Mouse (Mus musculus) left cerebral cortex, adult 8-10 months (tissue): Measurements from ENCODE around the gene Fgfbp3. TPM values are rescaled to one million over a fixed set of nuclear protein-coding genes. Genes with fewer than 3 reads are reported as not detected.
"Not testable (repeated sequence)": the region's sequence is repeated elsewhere in the genome, so short reads cannot be mapped to it uniquely, and the experiment has no call there.

Source experiments
- DNase-seq, 2 experiments: peaks; one replicate each; pipeline ENCODE4 v3.0.0; 2022; ENCODE audit warnings: low spot score in 2 of 2
- total RNA-seq, 4 experiments: library from RNA; stranded (reverse); gene quantifications; 2 replicates each; pipeline ENCODE4 v1.2.4; 2022

Fgfbp3 gene
- 1 to 10 TPM; 5.3 to 6.8 (median 6.4) TPM for total RNA-seq

DNA sequence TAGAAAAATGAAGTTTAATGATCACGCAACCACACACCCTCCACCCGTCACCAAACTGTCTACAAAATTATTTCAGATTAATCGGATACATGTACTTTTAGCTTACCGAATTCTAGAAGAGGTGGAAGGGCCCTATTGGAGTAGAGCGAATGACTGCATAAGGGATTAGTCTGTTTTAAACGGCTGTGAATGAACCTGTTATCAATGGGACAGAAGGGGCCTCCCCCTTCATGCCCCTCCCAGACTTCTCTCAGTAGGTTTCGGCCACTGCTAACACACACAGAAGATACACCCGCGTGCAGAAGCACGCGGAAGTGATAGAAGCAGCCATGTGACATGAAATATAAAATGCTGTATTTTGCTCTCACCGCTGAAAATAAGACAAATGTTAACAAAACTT lies at the start of gene Fgfbp3:
Gene Fgfbp3, minus strand, starts transcription at position 150 of the 400 bp plus-strand sequence.
- DNase-seq = no peak

DNA sequence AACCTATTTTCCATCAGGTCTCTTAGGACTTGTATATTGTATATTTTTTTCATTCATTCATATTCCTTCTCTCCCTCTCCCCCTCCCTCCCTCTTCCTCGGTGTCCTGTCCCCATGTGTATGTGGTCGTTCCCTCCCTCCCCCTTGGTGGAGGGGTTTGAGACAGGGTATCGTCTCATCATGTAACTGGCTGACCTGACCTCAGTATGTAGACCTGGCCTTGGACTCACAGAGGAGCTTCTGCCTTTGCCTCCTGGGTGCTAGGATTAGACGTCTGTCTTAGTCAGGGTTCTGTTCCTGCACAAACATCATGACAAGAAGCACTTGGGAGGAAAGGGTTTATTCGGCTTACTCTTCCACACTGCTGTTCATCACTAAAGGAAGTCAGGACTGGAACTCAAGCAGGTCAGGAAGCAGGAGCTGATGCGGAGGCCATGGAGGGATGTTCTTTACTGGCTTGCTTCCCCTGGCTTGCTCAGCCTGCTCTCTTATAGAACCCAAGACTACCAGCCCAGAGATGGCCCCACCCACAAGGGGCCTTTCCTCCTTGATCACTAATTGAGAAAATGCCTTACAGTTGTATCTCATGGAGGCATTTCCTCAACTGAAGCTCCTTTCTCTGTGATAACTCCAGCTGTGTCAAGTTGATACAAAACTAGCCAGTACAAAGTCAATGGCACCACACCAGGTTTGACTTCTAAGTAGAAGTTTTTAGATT lies 43.3 kb upstream of the Fgfbp3 start:
- DNase-seq = not testable (repeated sequence)

DNA sequence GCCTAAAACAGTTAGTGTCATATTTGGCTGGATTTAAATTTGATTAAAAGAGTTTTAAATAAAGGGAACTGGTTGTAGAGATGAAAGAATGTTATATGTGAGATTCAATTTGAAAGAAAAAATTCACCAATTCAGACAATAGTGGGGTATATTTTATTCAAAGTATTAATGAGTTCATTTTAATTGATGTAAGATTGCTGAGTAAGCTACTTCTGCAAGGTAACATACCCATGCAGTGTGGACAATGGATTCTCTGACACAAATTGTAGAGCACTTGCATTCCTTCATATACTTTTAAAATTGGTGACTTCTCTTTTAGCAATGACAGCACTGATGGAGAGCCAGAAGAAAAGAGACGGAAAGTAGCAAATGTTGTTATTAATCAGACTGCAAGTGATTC lies 41.9 kb upstream of the Fgfbp3 start:
- no peak for DNase-seq

DNA sequence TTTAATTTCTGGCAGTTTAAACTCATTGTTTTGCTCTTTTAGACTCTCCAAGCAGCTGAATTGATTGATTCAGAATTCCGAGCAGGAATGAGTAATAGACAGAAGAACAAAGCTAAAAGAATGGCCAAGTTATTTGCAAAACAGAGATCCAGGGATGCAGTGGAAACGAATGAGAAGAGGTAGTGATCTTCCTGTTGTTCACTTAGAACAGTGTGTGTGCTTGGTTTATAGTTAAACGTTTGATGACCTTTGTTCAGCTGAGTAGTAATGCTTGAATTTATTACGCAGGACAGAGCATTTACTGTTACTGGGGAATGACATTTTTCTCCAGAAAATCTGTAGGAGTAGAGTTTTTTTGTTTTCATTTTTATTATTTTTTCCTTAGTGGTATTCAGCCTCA lies 38.9 kb upstream of the Fgfbp3 start:
- DNase-seq = no peak

DNA sequence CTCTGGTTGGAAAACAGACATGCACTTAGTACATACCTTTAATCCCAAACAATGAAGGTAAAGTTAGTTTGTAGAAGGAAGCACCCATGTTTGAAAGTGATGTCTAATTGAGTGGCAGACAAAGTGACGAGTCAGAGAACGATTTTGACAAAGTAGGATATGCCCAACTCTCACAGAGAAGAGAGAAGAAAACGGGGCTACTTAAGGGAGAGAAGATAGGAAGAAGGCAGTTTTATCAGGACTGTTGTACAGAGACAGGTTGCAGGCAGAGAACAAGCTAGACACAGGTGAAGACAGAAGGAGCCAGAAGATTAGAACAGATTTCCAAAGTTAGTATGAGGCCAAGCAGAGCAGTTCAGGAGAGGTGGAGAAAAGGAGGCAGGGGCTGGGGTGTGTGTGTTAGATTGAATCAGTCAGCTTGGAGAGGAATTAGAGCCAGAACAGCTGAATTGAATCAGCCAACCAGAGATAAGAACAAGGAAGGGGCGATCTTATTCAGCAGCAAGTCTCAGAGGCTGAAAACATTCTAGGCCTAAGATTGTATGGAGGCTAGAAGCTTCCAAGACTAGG lies 34.3 kb upstream of the Fgfbp3 start:
- DNase-seq = no peak

DNA sequence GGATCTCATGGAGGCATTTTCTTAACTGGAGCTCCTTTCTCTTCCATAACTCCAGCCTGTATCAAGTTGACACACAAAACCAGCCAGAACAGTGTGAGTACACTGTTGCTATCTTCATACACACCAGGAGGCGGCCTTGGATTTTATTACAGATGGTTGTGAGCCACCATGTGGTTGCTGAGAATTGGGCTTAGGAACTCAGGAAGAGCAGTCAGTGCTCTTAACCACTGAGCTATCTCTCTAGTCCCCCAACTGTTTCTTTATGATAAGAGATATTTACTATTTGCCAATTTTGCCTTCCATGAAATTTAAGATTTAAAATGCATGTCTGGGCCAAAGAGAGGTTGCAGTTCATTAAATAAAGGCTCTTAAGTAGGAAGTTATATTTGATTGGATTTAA lies 20.6 kb upstream of the Fgfbp3 start:
- DNase-seq = no peak

DNA sequence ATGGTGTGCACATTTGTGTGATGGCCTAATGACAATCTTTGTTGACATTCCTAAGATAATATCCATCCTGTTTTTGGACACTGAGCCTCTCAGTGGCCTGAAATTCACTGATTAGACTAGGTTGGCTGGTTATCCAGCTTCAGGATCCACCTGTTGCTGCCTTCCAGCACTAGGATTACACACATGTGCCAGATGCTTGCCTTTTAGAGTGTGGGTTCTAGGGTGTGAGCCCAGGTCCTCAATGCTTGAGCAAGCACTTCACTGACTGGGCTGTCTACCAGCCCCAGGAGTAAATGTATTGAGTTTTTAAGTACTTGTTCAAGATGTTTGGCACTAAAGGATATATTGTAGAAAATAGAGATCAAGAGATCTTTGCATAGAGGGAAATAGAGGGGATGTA lies 18.6 kb upstream of the Fgfbp3 start:
- DNase-seq = no peak

DNA sequence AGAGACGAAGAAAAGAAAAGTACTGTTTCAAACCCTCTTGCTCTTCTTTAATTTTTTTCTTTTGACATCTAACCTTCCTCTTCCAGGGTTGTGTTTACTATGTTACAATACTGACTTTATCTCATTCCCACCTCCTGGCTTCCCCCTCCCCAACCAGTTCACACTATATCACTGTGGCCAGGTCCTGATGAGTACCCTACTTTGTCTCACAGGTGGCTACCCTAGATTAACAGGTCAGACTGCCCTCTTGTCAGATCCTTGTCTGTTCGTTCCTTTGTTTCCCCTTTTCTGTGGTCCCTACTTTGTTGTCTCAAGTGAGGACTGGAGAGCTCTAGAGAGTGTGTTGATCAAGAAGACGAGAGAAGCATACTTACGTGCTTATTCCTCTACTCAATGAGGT lies 16.9 kb upstream of the Fgfbp3 start:
- no peak for DNase-seq

DNA sequence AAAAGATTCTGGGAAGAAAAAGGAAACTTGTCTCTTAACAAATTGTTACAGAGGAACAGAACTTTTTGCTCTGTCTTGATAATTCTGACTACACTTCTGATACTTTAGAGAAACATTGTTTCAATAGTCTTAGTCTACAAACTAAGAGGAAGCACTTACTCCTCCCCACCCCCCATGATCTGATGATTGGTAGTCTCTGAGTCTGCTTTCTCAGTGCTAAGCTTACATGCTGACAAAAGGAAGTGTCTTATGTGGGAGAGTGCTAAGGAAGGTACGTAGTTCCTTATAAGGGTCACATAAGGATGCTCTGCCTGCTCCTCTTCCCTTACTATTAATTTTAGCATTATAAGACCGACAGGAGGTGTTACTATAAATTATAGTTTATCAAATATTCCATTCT lies 13.2 kb upstream of the Fgfbp3 start:
- no peak for DNase-seq

DNA sequence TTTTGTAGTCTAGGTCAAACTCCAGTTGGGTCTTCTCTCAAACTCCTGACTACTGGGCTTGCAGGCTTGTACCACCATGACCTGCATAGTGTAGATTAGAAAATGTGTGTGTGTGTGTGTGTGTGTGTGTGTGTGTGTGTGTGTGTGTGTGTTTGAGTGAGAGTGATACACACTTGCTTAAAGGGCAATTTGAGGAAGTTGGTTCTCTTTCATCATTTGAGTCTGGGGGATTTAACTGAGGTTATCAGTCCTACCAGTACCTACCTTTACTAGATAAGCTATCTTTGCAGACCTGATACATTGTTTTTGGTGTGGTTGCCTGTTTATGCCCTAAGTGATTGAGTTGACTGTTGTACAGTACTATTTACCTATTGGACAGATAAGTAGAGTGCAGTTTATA lies 12.7 kb upstream of the Fgfbp3 start:
- DNase-seq = no peak

DNA sequence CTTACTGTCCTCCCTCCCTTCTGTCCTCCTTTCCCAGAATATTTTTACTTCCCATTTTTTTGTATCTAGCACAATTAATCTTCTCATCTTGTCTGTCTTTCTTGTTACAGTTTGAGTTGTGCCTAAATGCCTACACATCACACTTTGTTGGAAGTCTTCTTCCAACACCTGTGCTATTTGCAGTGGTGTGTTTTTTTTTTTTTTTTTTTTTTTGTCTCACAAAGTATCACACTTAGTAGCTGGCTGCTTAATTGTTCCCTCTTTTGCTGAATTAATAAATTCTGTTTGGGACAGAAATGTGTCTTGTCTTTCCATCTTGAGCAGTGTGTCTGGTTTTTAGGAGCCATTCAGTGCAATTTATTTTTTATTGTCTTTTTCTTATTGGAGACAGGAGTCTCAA lies 10.4 kb upstream of the Fgfbp3 start:
- DNase-seq = no peak

DNA sequence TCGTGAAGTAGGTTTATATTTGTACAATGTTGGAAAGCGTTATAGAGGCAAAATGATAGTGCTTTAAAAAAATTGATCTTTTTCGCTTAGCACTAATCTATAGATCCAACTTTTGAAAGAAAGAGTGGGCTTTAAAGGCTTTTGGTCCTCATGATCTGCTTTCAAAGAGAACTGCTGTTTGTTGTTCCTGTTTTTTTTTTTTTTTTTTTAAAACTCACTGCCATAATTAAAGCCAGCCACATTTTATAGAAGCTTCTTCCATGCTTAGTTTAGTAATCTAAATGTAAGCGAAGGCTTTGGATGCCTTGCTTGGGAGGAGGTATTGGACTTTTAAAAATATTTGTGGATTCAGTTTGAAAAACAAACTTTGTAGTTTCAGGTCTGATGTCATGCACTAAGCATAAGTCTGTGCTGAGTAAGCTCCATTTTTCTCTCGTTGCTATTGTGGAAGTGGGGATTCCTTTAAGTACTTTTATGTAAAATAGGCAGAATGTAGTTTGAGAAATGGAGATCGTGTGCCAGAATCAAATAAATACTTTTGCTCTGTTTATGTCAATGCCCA lies 8.5 kb upstream of the Fgfbp3 start:
- DNase-seq = no peak

DNA sequence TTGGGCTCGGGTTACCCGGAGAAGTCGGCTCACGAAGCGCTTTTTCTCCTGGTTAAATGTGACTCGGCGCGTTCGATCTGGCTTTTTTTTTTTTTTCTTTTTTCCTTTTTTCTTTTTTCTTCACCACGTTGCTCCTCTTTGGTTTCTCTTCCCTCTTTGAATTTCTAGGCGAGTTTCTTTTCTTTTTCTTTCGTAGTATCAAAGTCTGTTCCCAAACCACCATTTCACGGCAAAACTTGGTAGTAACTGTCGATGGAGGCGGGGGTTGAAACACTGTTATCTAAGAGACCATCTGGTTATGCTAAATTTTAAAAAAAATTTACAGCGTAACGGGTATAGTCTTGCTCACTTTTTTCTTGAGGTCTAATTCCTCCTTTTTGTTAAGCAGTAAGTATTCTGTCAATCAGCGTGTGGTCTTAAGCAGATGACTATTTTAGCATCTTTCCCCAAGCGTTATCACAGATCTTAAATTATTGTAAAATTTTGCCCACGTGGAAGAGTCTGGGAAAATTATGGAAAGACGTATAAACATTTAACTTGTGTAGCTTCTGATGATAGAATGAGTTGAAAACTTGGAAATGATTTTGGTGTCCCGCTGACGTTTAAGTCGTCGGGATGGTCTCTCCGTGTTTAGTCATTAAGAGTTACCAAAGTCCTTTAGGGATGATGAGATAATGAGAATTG lies 7.3 kb upstream of the Fgfbp3 start:
- no peak for DNase-seq

DNA sequence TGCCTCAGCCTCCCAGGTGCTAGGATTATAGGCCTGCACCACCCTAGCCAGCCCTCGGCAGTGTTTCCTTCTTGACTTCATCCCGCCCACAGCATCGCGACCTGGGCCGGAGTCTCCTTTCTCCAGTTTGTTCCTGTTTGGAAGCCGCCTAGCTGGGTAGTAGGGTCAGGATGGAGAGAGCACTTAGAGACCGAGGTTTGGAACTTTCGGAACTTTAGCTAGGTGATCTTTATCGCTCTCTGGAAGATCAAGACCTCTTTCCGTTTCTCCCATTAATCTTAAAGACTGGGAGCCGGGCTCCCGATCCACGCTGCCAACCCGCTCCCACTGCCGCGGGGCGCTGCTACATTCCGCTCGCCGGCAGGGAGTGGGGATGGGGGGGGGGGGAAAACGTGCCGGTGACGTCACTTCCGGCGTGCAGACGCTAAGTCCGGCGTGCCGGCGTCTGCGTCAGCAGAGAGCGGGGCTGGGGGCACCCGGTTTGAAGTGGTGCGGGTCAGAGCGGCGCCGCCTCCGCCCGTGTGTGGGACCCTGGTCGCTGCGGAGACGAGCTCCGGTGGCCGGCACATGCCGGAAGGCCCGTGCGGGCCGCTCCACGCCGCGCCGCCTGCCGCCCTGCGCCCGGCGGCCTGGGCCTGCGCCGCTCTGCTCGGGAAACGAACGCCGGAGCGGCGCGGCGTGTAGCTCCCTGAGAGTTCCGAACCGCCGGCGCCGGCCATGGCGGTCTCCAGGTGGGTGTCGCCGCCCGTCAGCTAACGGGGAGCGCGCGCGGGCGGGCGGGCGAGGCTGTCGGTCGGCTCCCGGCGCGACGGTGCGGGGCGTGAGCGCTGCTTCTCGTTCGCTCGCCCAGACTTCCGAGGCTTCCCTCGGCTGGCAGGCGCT lies 6.5 kb upstream of the Fgfbp3 start, which contains the start of gene Btaf1:
Gene Btaf1, plus strand, starts transcription at position 409 of the 882 bp plus-strand sequence.
- peak; percentile 65 to 86 for DNase-seq

DNA sequence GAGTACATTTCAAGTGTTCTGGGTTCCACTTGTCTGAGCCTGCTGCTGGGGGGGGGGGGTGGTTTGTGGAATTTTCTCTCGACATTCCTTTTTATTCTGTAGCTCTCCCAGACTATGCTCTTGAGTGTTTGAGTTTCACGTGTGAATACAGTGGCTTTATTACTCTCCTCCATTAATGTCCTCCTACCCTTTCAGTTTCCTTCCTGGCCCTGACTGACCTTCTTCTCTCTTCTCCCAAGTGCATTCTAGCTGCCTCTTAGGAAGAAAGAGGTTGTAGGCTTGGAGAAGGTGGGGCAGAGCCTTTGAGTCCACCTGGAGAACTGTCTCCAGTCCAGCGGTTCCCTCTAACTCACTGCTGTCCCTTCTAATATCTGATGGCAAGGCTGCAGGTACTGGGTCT lies 3.5 kb upstream of the Fgfbp3 start:
- no peak for DNase-seq

DNA sequence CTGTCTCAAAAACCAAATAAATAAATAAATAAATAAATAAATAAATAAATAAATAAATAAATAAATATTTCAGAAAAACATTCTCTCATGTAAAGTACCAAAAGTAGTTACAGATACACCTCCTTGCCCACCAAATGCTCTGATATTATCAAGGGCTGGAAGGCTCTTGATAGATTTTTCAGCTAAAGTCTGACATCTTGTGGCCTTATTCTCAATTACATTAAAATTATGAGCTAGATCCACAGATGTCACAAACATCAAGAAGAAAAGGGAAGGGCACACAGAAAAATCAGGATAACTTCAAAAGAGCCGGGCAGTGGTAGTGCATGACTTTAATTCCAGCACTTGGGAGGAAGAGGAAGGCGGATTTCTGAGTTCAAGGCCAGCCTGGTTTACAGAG lies 2.6 kb upstream of the Fgfbp3 start:
- no peak for DNase-seq

DNA sequence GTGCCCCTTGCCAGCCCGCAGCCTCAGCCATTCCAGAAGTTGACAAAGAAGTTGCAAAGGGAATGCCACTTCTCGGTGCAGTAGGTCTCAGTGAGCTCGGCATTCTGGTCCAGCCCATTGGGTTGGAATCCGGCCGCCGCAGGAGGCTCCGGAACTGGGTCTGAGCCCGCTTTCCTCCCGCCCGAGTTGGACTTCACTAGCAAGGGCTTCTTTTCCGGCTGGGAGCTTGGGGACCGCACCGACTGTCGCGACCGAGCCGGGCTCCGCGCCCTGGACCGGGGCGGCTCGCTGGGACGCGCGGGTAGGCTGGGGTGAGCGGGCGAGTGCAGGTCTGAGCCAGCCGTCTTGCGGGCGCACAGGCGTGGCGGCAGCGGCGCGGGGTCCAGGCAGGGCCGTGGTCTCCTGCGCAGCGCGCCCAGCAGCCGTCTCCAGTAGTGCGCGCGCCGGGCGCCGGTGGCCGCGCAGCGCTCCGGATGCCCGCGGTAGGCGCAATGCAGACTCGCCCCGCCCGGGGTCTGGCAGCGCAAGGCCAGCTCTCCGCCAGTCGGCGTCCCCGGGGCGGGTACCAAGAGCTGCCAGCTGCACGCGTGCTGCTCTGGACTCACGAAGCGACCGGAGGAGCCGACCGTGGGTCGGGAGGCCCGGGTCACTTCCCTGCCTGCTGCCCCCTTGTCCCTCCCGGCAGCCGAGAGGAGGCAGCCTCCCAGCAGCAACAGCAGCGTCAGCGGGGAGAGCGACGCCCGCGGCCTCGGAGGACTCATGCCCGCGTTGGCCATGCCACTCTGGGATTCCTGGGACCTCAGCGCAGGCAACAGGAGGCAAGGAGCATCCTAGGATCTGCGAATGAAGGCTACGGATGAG lies 744 bp downstream of the Fgfbp3 start:
- DNase-seq = peak; percentile 60 to 83

DNA sequence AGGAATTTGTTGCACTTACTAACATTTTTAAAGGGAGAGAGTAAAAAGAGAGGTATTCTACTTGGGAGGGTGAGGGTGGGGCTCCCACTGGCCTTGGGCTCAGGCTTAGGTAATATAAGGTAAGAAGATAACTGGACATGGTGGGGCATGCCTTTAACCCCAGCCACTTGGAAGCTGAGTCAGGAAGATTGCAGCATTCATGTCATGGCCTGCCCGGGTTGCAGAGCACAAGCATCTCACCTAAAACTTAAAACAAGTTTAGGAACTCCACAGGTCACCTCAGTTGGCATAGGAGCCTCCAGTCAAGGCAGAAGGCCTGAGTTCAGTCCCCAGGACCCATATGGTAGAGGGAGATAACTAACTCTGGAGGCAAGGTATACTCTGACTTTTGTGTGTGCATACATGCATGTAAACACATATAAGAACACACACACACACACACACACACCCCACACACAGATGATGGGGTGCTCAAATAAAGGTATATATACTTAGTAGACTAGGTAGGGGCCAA lies 2.5 kb downstream of the Fgfbp3 start:
- no peak for DNase-seq

DNA sequence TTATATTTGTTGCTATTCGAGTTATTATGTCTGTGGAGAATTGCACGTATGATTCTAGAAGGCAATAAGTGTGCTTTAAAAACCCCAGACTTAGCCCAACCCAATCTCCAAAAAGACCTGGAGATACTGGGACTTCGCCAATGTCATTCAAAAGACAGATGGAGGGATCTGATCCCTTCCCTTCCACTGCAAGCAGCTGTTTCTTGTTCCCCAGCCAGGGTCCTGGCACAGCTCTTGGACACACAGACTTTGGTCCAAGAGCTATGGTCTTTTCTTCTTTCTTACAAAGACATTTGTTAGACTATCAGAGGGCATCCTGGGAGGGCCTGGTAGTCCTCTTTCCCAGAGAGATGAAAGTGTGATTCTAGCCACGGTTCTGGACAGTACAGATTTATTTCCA lies 3.2 kb downstream of the Fgfbp3 start:
- no peak for DNase-seq

DNA sequence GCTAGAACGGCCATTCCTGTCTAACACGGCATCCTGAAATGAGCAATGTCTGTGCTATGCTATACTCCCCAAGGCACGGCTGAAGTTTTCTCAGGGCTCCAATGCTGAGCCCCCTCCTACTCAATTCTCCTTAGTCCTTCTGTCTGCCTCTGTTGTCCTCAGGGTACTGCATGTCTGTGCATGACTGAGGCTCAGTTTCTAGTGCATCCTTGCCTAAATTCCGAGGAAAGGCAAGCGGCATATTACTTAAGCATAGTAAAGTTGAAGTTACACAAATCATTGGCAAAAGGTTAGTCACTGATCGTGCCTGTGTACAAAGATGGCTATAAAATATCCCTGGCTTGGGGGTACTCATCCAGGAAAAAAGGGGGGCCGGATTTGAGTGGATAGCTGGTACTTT lies 6.4 kb downstream of the Fgfbp3 start:
- DNase-seq = no peak
